Mouse (Mus musculus) ES-E14 (cell line): ENCODE measurements around the gene Tbck. TPM values are rescaled to one million over a fixed set of nuclear protein-coding genes. Genes with fewer than 3 reads are reported as not detected.
A peak's percentile ranks its signal among the peaks of the same experiment; 100 is the strongest.

ENCODE experiments used
- DNase-seq: peaks from one replicate; pipeline ENCODE4 v3.0.0-alpha.2; 2013; ENCODE audit warnings: low read depth, low spot score
- H3K27ac ChIP-seq: 2 replicates; pipeline ENCODE4 v1.5.1; 2012; ENCODE audit warnings: low read depth, mild to moderate bottlenecking, low read length, moderate library complexity, mixed read lengths; ENCODE audit not compliant: poor library complexity, insufficient read depth, severe bottlenecking
- H3K36me3 ChIP-seq: 2 replicates; pipeline ENCODE4 v1.6.1; 2012; ENCODE audit warnings: mild to moderate bottlenecking, low read length, moderate library complexity, mixed read lengths; ENCODE audit not compliant: control insufficient read depth, poor library complexity, insufficient read depth, severe bottlenecking
- H3K4me1 ChIP-seq, 2 experiments: fragments of 150-350 bp in 1 of 2; sonication (generic) in 1 of 2; 2 replicates each; pipeline ENCODE4 v1.6.1; 2012; ENCODE audit warnings: low read length in 2 of 2, mild to moderate bottlenecking in 1 of 2, mixed read lengths in 1 of 2; ENCODE audit not compliant: control insufficient read depth in 2 of 2, insufficient read depth in 2 of 2, poor library complexity in 1 of 2
- H3K4me3 ChIP-seq, 2 experiments: fragments of 150-350 bp in 1 of 2; sonication (generic) in 1 of 2; 2 replicates each; pipeline ENCODE4 v1.5.1; 2012; ENCODE audit warnings: low read length in 2 of 2, low read depth in 1 of 2, mild to moderate bottlenecking in 1 of 2, mixed read lengths in 1 of 2; ENCODE audit not compliant: insufficient read depth in 1 of 2, poor library complexity in 1 of 2, severe bottlenecking in 1 of 2
- H3K9ac ChIP-seq: 2 replicates; pipeline ENCODE4 v1.6.1; 2012; ENCODE audit warnings: low read depth, mild to moderate bottlenecking, low read length, mixed read lengths; ENCODE audit not compliant: poor library complexity, insufficient read depth, severe bottlenecking
- H3K9me3 ChIP-seq: fragments of 150-350 bp; sonication (generic); 2 replicates; pipeline ENCODE4 v1.6.1; 2012; ENCODE audit warnings: low read depth, mild to moderate bottlenecking, low read length; ENCODE audit not compliant: control insufficient read depth, insufficient read depth
- CHD2 ChIP-seq: IDR thresholded peaks from 2 replicates; pipeline ENCODE4 v1.6.1; 2014; ENCODE audit warnings: mild to moderate bottlenecking, low read depth, low read length, inconsistent platforms
- HCFC1 ChIP-seq: IDR thresholded peaks from 2 replicates; pipeline ENCODE4 v1.6.1; 2012; ENCODE audit warnings: low read length, inconsistent platforms, borderline replicate concordance; ENCODE audit not compliant: insufficient read depth
- MAFK ChIP-seq: IDR thresholded peaks from 2 replicates; pipeline ENCODE4 v1.6.1; 2014; ENCODE audit warnings: mild to moderate bottlenecking, low read depth, low read length, inconsistent platforms; ENCODE audit not compliant: insufficient read depth
- ZC3H11A ChIP-seq: IDR thresholded peaks from 2 replicates; pipeline ENCODE4 v1.6.1; 2012; ENCODE audit warnings: low read depth, mild to moderate bottlenecking, inconsistent platforms, low read length, borderline replicate concordance
- ZNF384 ChIP-seq: IDR thresholded peaks from 2 replicates; pipeline ENCODE4 v1.6.1; 2012; ENCODE audit warnings: low read depth, low read length, inconsistent platforms
- in situ Hi-C, 2 experiments: fragments of 600-800 bp; cut with MboI; formaldehyde crosslinking; loops; one replicate each; pipeline ENCODE4 v1.15.1; 2025; ENCODE audit warnings: low sequenced_read_pairs in 2 of 2, inconsistent platforms in 1 of 2; ENCODE audit not compliant: unreplicated experiment in 2 of 2
- total RNA-seq: library from RNA; depleted of rRNA; stranded (reverse); fragments of 300-350 nt; gene quantifications from 2 replicates; pipeline ENCODE4 v1.2.3, GENCODE M21; 2012

The Tbck gene
- total RNA-seq, 1 experiment = 8.4 TPM

DNA sequence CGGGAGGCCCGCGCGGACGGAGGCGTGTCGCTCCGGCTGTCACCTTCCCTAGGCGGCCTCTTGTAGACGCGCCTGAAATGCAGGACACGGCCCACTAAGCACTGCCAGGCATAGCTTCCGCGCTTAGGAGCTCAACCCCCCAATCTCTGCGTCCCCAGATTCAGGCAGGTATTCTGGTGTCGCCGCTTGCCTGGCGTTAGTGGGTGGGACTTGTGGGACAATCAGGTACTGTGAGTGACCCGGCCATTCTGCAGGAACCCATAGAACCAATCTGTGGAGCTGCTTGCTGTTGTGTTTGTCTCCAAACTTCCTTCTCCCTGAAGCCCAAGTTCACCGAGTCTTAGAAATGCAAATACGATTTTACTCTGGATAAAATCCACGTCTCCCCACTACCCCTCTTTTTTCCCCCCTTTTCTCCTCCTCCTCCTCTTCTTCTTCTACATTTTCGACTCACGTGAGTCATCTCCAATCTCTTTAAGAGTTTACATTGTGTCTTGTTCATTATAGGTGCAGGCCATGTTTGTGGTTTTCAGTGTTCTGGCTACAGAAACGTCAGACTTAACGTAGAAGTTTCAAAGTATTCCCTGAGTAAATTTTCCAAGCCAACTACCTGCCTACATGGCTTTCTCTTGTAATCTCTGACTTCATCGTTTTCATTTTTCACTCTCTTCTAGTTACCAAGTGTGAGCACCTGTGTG lies 436 bp downstream of the Tbck start, which contains the start of gene Aimp1:
TSS of gene Aimp1 (minus strand) at position 140 of the 698 bp plus-strand sequence.
- Histone ChIP-seq H3K4me3 (peak within 1 kb of the TSS; percentile 82 to 99), H3K27ac (peak within 1 kb of the TSS; percentile 96; the same call in 1 of the 2 replicates), H3K4me1 (0 out of 4 replicates have a peak, but pooled peaks cover 0 to 2% of the 10 kb centered on the region in 2 experiments), H3K36me3 (no peaks in the 10 kb centered on the region), H3K9me3 (no peaks in the 10 kb centered on the region), H3K9ac (peak within 1 kb of the TSS; percentile 99)
- TF ChIP-seq CHD2 (no peak), ZC3H11A (no peak), HCFC1 (no peak), ZNF384 (no peak), MAFK (no peak)
- DNase-seq = no peak
- in situ Hi-C loops = no loop called here

DNA sequence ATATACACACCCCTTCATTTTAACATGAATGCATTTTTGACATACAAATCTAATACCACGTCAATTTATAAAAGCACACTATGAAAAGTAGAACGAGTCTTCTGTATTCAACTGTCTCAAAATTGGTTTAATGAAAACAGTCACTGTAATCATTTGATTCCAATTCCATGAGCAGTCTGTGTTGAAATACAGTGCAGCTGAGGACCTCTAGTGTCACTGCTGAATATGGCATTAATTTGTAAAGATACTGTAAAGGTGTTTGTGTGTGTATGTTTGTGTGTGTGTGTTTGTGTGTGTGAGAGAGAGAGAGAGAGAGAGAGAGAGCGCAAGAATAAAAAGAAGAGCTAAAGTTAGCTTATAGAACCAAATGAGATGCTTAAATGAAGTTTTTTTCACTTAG lies 17.4 kb downstream of the Tbck start:
- Histone ChIP-seq H3K4me3 (no peak overlapping the region), H3K36me3 (no peaks in the 10 kb centered on the region), H3K9ac (no peak overlapping the region), H3K4me1 (no peaks in the 10 kb centered on the region), H3K9me3 (no peaks in the 10 kb centered on the region), H3K27ac (no peak overlapping the region)
- in situ Hi-C loops = no loop called here
- no peak for TF ChIP-seq MAFK
- no peak for TF ChIP-seq ZC3H11A
- TF ChIP-seq ZNF384 = no peak
- no peak for TF ChIP-seq HCFC1
- no peak for TF ChIP-seq CHD2
- DNase-seq = no peak

DNA sequence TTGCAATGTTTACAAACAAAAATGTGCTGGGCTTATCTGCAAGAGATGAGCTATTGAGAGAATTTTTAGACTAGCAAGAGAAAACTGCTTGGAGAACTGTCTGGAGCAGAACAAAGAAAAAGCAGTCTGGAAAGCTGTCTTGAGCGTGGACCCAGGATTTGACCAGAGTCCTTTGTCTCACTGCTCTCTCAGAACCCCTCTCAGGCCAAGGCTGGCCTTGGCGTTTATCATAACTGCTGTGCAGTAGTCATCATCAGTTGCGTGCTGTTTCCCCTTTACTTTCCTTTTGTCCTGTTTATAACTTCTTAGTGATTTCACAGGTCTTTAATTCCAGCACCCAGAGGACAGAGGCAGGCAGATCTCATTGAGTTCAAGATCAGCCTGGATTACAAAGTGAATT lies 20.3 kb downstream of the Tbck start:
- H3K9ac ChIP-seq = no peak overlapping the region
- in situ Hi-C loops = no loop called here
- no peaks in the 10 kb centered on the region for H3K9me3 ChIP-seq
- TF ChIP-seq ZC3H11A = no peak
- TF ChIP-seq HCFC1 = no peak
- TF ChIP-seq MAFK = no peak
- no peak for TF ChIP-seq CHD2
- H3K4me1 ChIP-seq = no peaks in the 10 kb centered on the region
- H3K4me3 ChIP-seq = no peak overlapping the region
- H3K36me3 ChIP-seq = no peaks in the 10 kb centered on the region
- no peak overlapping the region for H3K27ac ChIP-seq
- DNase-seq = no peak

DNA sequence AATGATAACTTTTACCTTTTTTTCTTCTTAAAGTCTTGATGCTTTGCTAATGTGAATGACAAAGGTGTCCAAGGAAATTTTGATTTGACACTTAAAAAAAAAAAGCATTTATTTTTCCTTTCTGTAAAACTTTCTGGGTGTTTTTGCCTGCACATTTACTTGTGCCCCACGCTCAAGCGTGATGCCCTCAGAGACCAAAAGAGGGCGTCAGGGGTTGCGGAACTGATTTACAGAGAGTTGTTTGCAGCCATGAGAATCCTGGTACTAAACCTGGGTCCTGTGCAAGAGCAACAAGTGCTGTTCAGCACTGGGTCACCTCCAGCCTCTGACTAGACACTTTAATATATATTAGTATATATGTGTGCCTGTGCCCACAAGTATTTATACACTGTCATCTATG lies 23.0 kb downstream of the Tbck start:
- H3K9me3 ChIP-seq = no peaks in the 10 kb centered on the region
- TF ChIP-seq HCFC1 (no peak), CHD2 (no peak), MAFK (no peak)
- no peaks in the 10 kb centered on the region for H3K4me1 ChIP-seq
- in situ Hi-C loops = no loop called here
- DNase-seq = peak; percentile 15
- no peak overlapping the region for H3K27ac ChIP-seq
- H3K9ac ChIP-seq = no peak overlapping the region
- H3K4me3 ChIP-seq = no peak overlapping the region
- no peaks in the 10 kb centered on the region for H3K36me3 ChIP-seq

DNA sequence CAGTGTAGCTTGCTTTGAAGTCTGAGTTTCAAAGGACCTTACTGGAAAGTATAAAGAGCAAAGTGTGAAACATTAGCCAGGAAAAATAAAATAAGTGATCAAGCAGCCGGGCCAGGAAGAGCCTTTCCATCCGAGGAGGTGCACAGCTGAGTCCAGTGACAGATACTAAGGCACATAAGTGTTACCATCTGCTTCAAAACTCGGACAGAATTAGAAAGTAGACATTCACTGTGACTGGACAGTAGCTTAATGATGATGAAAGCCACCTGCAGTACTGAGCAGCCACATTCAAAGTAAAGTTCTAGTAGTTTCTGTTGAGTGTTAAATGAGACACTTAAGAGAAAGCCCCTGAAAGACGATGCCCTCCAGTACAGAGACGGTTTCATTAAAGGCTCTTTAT lies 30.0 kb downstream of the Tbck start:
- in situ Hi-C loops = no loop called here
- no peaks in the 10 kb centered on the region for H3K9me3 ChIP-seq
- no peak for DNase-seq
- no peak overlapping the region for H3K9ac ChIP-seq
- no peaks in the 10 kb centered on the region for H3K36me3 ChIP-seq
- no peak overlapping the region for H3K27ac ChIP-seq
- no peaks in the 10 kb centered on the region for H3K4me1 ChIP-seq
- TF ChIP-seq MAFK = no peak
- TF ChIP-seq ZNF384 = no peak
- TF ChIP-seq HCFC1 = no peak
- TF ChIP-seq CHD2 = no peak
- no peak for TF ChIP-seq ZC3H11A
- H3K4me3 ChIP-seq = no peak overlapping the region
